Mouse (Mus musculus) heart, postnatal 14 days (tissue): ENCODE results near the gene Gstm3. TPM values are rescaled to one million over a fixed set of nuclear protein-coding genes. Genes with fewer than 3 reads are reported as not detected.
"Not testable (repeated sequence)": the region's sequence is repeated elsewhere in the genome, so short reads cannot be mapped to it uniquely, and the experiment has no call there.

Experiments
- DNase-seq, 2 experiments: peaks; one replicate each; pipeline ENCODE4 v3.0.0; 2021 to 2022
- intact Hi-C: fragments of 180-260 bp; cut with DNase I; formaldehyde crosslinking; loops from one replicate; pipeline ENCODE4 v1.15.1; 2025
- total RNA-seq, 2 experiments: library from RNA; stranded (reverse); gene quantifications; 2 replicates each; pipeline ENCODE4 v1.2.3; 2021

Gene Gstm3
- total RNA-seq, 2 experiments from 2014 or later = not detected

- intact Hi-C loops = no loop called here
- no peak for DNase-seq
Observed at GRCm38 (mm10) chr3:107981261-107981660, 12.2 kb upstream of the Gstm3 start.

- intact Hi-C loops = no loop called here
- DNase-seq = no peak
Observed at GRCm38 (mm10) chr3:107977691-107978090, 8.6 kb upstream of the Gstm3 start.

GRCm38 (mm10) chr3:107974237-107974636 is 5.2 kb upstream of the Gstm3 start:
- DNase-seq = no peak
- intact Hi-C loops = no loop called here

GRCm38 (mm10) chr3:107972070-107972469 is 3.0 kb upstream of the Gstm3 start:
- intact Hi-C loops = no loop called here
- DNase-seq = no peak

- DNase-seq, intact Hi-C loops: not testable (repeated sequence)
Observed at GRCm38 (mm10) chr3:107971101-107971500, 2.0 kb upstream of the Gstm3 start.

GRCm38 (mm10) chr3:107966631-107967030 is 2.5 kb downstream of the Gstm3 start:
- DNase-seq = no peak
- intact Hi-C loops = no loop called here

GRCm38 (mm10) chr3:107965592-107965991 is 3.5 kb downstream of the Gstm3 start:
- intact Hi-C loops = no loop called here
- no peak for DNase-seq

- intact Hi-C loops = no loop called here
- DNase-seq = no peak
Observed at GRCm38 (mm10) chr3:107964656-107965308, 4.3 kb downstream of the Gstm3 start.

- no peak for DNase-seq
- intact Hi-C loops = no loop called here
Observed at GRCm38 (mm10) chr3:107964026-107964425, 5.1 kb downstream of the Gstm3 start.

- intact Hi-C loops, DNase-seq: not testable (repeated sequence)
Observed at GRCm38 (mm10) chr3:107955260-107955659, 13.8 kb downstream of the Gstm3 start.

GRCm38 (mm10) chr3:107953906-107954305 is 15.2 kb downstream of the Gstm3 start:
- DNase-seq = no peak
- intact Hi-C loops = loop anchor here (2.0 to 5.0 kb wide), 3 partner anchors 63 to 193 kb away; partner anchors contain the start of genes Gnai3 and Gstm1

- peak; percentile 80 to 85 for DNase-seq
- intact Hi-C loops = loop anchor here (2.0 to 5.0 kb wide), 3 partner anchors 64 to 194 kb away; partner anchors contain the start of genes Gnai3 and Gstm1
Observed at GRCm38 (mm10) chr3:107953328-107953755, 15.7 kb downstream of the Gstm3 start.

GRCm38 (mm10) chr3:107950531-107950930 is 18.6 kb downstream of the Gstm3 start:
- intact Hi-C loops = loop anchor here (5.0 kb wide), 2 partner anchors 67 to 197 kb away; partner anchors contain the start of genes Gnai3 and Gstm1
- DNase-seq = no peak

GRCm38 (mm10) chr3:107949461-107949860 is 19.6 kb downstream of the Gstm3 start:
- DNase-seq, intact Hi-C loops: not testable (repeated sequence)

- intact Hi-C loops = no loop called here
- no peak for DNase-seq
Observed at GRCm38 (mm10) chr3:107945729-107946128, 23.4 kb downstream of the Gstm3 start.

GRCm38 (mm10) chr3:107943239-107943990 is 25.7 kb downstream of the Gstm3 start, which contains the start of gene Gstm6:
TSS of gene Gstm6 (minus strand) at chr3:107943749.
- DNase-seq = peak in 1 of 2 experiments; percentile 34
- intact Hi-C loops = no loop called here

GRCm38 (mm10) chr3:107941261-107941660 is 27.8 kb downstream of the Gstm3 start:
- intact Hi-C loops = no loop called here
- no peak for DNase-seq

GRCm38 (mm10) chr3:107940524-107940923 is 28.6 kb downstream of the Gstm3 start:
- intact Hi-C loops = no loop called here
- no peak for DNase-seq

GRCm38 (mm10) chr3:107939830-107940229 is 29.3 kb downstream of the Gstm3 start:
- intact Hi-C loops = loop anchor here (5.0 kb wide), 2 partner anchors 122 to 207 kb away; partner anchors contain the start of gene Gnai3

GRCm38 (mm10) chr3:107939403-107939802 is 29.7 kb downstream of the Gstm3 start:
- peak; percentile 79 to 83 for DNase-seq
- intact Hi-C loops = loop anchor here (5.0 kb wide), 2 partner anchors 123 to 208 kb away; partner anchors contain the start of gene Gnai3

More at GRCm38 (mm10) chr3:107939830-107940229, 29.3 kb downstream of the Gstm3 start:
- no peak for DNase-seq

GRCm38 (mm10) chr3:107935888-107936287 is 33.2 kb downstream of the Gstm3 start:
- no peak for DNase-seq
- intact Hi-C loops = loop anchor here (5.0 kb wide), 2 partner anchors 126 to 211 kb away; partner anchors contain the start of gene Gnai3
